Mouse (Mus musculus) E14TG2a.4 (cell line): Measurements from ENCODE around the gene Zfp146.

ENCODE experiments used
- CTCF ChIP-seq: conservative IDR thresholded peaks from 2 replicates; pipeline ENCODE4 v1.5.1; 2014; ENCODE audit warnings: low read length
- NANOG ChIP-seq: IDR thresholded peaks from 2 replicates; pipeline ENCODE4 v1.6.1; 2014; ENCODE audit warnings: borderline replicate concordance, low read length, mixed read lengths
- POU5F1 ChIP-seq: IDR thresholded peaks from 2 replicates; pipeline ENCODE4 v1.6.1; 2014; ENCODE audit warnings: low read length, borderline replicate concordance

- TF ChIP-seq CTCF (no peak), NANOG (no peak), POU5F1 (no peak)
These were observed 30.6 kb upstream of the Zfp146 start for GRCm38 (mm10) chr7:30200200-30200599.
